Mouse (Mus musculus): ENCODE results near the gene Gm21679.
"Not testable (repeated sequence)": the region's sequence is repeated elsewhere in the genome, so short reads cannot be mapped to it uniquely, and the experiment has no call there.

Gene Gm21679

GRCm38 (mm10) chrY:29683270-29683669, at the start of gene Gm21679:
Gene Gm21679, minus strand, starts transcription at chrY:29683370.
- not testable (repeated sequence) for DNase-seq
